Mouse (Mus musculus) brain, embryonic 14.5 days (tissue): ENCODE results near the gene Tex264. TPM values are rescaled to one million over a fixed set of nuclear protein-coding genes. Genes with fewer than 3 reads are reported as not detected.
"Not testable (repeated sequence)": the region's sequence is repeated elsewhere in the genome, so short reads cannot be mapped to it uniquely, and the experiment has no call there.

Source experiments
- DNase-seq: peaks from one replicate; pipeline ENCODE4 v3.0.0-alpha.2; 2011; ENCODE audit warnings: low read depth
- CTCF ChIP-seq: fragments of 200-500 bp; IDR thresholded peaks from 2 replicates; pipeline ENCODE4 v1.5.1; 2012; ENCODE audit warnings: inconsistent platforms, mild to moderate bottlenecking, moderate library complexity, borderline replicate concordance; ENCODE audit not compliant: insufficient read depth, insufficient read length; ENCODE audit errors: extremely low read depth
- POLR2A ChIP-seq: fragments of 200-500 bp; IDR thresholded peaks from 2 replicates; pipeline ENCODE4 v1.6.1; 2012; ENCODE audit warnings: mild to moderate bottlenecking, inconsistent platforms, borderline replicate concordance; ENCODE audit not compliant: poor library complexity, insufficient read depth, insufficient read length, severe bottlenecking; ENCODE audit errors: extremely low read depth
- polyA plus RNA-seq: library from polyadenylated mRNA; depleted of rRNA; stranded (reverse); fragments of >200 nt; gene quantifications from 2 replicates; pipeline ENCODE4 v1.2.3, GENCODE M21; 2012

Tex264 gene
- polyA plus RNA-seq, 1 experiment: 53.1 TPM

DNA sequence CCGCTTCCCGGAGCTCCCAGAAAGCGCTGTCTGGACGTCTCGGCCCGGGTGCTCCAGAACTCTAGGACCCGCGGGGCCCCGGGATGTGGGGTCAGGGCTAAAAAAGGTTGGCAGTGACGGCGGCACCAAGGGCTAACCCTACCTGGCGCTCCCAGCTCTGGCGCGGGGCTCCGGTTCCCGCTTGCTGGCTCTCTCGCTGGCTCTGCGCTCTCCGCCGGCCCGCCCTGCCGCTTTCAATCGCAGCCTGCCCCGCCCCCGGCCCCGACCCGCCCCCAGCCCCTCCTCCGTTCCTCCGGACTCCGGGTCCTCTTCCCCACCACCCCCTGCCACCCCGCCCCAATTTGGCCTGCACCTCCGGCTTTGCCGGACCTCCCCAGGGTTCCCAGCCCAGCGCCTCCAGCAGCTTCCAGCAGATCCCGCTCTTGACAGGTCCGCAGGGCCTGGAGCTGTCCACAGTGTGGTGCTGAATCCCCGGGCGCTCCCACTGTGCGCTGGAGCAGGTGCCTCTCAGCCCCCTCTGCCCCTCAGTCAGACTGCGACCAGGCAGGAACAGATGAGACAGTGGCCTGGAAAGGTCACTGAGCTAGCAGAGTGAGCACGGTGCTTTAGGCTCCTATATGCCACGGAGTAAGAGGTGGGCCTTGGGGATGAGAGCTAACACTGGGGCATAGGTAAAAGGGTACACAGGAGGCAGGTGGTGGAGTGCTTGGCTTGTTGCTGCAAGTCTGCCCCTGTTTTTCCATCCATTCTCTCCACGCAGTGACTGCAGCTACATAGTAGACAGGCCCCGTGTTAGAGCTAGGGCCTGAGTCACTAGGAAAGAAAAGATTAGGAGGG is 29.6 kb downstream of the Tex264 start, which contains the start of gene Grm2:
Gene Grm2 (minus strand): TSS at position 199 of the 837 bp plus-strand sequence.
- TF ChIP-seq POLR2A (no peak), CTCF (no peak)

DNA sequence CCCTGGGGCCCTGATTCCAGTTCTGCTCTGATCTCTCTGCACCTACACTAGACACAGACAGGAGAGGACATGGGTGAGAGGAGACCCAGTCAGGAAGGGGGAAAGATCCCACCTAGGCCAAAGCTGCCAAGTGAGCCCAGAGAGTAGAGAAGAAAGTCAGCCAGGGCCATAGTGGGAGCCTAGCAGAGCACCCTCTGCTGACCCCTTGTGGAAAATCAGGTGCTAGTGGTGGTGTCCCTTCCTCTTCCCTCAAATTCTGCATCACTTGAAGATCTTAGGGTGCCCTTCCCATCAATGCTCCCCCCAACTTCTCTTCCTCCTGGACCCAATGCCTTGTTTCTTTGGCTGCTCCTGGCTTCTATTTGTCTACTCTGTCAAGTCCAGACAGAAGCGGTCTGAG is 33.0 kb downstream of the Tex264 start:
- TF ChIP-seq POLR2A (no peak), CTCF (peak; percentile 56)
- no peak for DNase-seq

More for the DNA sequence above, 29.6 kb downstream of the Tex264 start, which contains the start of gene Grm2:
- DNase-seq: peak; percentile 64

DNA sequence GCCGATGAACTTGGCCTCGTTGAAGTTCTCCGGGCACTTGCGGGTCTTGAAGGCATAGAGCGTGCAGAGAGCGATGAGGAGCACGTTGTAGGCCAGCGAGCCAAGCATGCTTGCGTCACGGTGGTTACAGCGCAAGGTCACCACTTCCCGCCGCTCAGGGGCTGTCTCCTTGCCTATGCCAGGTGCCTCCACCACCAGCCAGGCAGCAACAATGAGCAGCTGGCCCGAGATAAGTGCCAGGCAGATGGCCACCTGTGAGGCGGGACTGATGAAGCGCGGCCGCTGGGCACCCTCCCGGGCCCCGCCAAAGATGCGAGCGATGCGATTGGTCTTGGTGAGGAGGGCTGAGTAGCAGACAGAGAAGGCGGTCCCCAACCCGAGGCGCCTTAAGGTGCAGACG is 38.5 kb downstream of the Tex264 start:
- DNase-seq: no peak
- TF ChIP-seq CTCF (no peak), POLR2A (no peak)

DNA sequence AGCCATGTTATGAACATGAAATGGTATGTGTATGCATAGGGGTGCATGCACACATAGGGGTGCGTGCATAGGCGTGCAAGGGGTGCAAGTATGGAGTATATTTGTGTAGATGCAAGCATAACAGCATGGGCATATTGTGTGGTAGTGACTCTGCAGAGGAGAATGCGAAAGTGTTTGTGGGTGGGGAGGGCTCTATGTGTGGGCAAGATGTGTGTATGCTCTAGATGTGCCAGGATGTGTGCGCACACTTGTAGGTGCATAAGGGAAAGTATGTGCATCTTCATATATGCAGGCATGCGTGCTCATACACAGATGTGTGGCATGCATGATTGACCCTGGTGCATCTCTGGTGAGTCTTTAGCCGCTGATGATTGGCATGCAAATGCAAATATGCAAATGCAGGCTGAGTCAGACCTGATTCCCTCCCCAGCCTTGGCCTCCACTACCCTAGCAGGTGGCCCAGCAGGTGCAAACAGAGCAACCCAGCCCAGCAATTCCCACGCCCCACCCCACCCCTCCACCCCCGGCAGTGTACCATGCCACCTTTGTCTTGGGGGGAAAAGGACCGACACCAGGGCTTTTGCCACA is 39.9 kb downstream of the Tex264 start:
- DNase-seq: no peak

DNA sequence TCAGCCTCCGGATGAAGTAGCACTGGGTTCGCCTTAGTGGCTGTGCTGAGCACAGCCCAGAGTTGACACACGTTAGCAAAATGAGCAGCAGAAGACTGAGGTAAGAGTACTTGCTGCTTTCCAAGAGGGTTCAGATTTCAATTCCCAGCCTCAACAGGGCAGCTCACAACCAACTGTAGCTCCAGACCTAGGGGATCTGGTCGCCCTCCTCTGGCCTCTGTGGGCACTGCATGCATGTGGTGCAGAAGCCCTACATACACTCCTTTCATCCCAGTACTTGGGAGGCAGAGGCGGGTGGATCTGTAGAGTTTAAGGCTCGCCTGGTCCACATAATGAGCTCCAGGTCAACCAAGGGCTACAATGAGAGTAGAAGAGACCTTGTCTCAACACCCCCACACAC is 41.9 kb downstream of the Tex264 start:
- TF ChIP-seq CTCF (peak; percentile 38; the same call in 1 of the 2 replicates), POLR2A (no peak)
- no peak for DNase-seq

More for the DNA sequence above, 39.9 kb downstream of the Tex264 start:
- TF ChIP-seq CTCF (no peak), POLR2A (no peak)

DNA sequence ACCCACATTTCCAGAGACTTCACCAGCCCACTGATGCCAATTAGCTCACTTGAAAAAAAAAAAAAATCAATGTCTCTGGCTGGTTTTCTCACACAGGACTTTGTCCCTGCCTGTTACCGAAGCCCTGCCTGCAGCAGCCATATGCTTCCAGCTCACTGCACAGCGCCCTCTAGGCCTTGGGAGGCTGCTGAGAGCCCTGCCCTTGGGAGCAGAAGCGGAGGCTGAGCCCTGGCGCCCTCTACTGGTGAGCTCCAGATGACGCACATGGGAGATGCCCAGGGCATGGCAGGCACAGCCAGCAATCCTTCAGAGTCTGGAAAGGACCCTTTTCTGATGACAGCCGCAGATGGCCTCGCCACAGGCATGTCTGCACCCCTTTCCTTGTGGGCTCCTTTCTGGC is 42.6 kb downstream of the Tex264 start:
- peak; percentile 78 for DNase-seq

DNA sequence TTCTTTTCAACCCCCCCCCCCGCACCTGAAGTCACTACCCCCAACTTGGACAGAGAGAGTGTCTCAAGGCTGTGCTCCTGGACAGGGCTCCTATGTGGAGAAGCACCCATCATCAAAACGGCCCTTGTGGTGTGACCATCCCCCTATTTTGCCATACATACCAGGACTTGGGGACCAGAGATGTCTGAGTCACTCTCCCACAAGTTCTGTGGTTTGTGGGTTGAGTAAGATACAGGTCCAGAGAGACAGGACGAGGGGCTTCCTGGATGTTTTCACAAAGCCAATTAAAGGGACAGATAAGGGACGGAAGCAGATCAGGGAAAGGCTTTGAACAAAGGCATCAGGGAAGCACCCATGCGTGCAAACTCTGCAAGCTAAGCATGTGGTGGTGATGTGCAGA is 44.4 kb downstream of the Tex264 start:
- no peak for DNase-seq
- TF ChIP-seq CTCF: no peak

More for the DNA sequence above, 42.6 kb downstream of the Tex264 start:
- peak; percentile 79 for TF ChIP-seq CTCF
- TF ChIP-seq POLR2A: no peak

DNA sequence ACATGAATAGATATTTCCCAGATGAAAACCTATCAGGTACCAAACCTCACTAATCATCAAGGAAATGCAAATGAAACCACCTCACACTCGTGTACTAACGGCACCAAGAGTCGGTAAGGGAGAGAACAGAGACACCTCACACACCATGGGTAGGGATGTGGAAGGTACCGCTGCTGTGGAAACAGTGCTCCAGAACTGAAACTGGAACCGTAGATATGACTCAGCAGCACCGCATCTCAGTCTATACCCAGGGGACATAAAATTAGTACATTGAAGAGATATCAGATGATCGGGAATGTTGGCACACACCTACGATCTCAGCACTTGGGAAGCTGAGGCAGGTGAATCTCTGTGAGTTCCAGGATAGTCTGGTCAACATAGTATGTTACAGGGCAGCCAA is 47.6 kb downstream of the Tex264 start:
- no peak for DNase-seq
- TF ChIP-seq CTCF: no peak
- no peak for TF ChIP-seq POLR2A

DNA sequence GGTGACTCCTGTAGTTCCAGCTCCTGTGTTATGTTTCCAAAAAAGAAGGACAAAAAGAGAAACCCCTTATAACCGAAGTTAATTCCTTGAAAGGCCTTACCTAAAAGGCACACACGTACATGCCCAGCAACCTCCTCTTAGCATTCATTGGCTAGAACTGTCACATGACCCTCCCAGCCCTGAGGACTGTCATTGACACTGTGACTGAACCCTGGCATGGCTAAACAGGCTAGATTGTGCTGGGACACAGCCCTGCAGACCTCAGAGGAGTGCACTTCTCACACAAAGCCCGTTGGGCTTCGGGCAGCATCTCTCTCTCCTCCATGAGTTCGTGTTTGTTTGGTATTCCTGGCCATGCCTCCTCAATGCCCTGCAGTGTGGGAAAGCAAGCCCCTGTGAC is 53.5 kb downstream of the Tex264 start:
- no peak for TF ChIP-seq CTCF
- TF ChIP-seq POLR2A: no peak
- no peak for DNase-seq

DNA sequence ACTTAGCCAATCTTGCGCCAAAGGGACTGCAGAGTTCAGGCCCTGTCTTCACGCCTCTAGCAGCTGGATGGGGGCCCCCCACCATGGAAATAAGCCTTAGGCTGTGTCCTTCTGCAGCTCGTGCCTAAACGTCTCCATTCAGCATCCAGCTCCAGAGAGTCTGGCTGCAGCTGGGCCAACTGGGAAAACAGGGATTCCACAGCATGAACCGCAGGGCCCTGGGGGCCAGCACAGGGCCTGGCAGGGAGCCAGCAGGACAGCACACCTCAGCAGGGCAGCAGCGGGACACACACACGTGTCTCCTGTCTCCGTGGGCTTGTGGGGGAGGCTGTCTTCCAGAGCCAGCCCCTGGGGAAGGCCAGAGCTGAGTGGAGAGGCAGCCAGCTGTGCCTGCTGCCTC is 57.9 kb downstream of the Tex264 start:
- not testable (repeated sequence) for DNase-seq

DNA sequence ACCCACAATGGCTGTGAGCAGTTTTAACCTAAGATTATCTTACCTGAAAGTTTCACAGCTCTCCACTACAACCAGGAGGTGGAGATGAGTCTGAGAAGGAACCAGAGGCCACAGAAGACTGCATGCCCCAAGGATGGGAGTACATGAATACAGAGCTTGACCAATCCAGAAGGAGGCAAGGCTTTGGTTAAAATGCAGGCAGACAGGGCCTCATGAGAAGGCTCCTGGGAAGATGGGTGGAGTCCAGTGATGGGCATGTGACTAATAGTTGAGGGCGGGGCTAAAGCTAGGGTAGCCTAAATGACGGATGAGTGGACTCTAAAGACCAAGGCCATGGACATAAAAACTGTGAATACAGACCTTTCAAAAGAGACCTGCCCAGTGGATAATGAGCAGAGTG is 59.4 kb downstream of the Tex264 start, which contains the start of gene Iqcf6:
Gene Iqcf6 (plus strand): TSS at position 301 of the 400 bp plus-strand sequence.
- no peak for DNase-seq
- TF ChIP-seq CTCF (no peak), POLR2A (no peak)

DNA sequence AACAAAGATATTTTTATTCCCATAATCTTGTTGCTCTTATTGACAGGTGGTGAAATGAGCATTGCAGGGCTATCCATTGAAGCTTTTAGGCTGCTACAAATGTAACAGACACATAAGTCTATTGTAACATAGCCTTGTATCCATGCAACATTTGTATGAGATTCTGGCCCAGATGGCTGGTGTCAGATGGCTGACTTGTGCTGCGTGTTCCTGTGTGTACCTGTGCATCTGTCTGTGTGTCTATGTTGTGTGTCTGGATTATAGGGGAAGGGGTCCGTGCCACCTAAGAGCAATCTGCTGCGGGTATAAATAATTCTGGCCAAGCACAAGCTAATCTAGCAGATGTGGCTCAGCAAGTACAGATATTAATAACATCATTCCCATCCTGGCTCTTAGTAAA is 68.2 kb downstream of the Tex264 start:
- TF ChIP-seq POLR2A: no peak
- no peak for TF ChIP-seq CTCF
- DNase-seq: no peak

DNA sequence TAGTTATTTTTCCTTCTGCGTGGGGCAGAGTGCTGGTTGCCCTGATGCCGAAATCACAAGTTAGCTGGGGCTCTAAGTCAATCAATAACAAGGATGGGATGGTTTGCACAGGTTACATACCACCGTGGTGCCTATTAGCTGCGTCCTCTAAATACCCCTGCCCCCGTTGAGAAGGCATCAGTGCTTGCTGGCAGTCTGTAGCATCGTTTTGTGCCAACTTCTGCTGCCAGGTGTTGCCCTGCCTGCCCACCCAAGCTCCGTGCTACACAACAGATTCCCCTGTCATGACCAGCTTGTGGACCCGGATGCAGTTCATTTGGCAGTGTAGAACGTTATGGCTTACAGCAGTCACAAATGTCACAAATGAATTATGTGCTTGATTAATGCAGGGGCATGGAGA is 69.4 kb downstream of the Tex264 start:
- TF ChIP-seq CTCF (no peak), POLR2A (no peak)
- no peak for DNase-seq
